Comparison of ENCODE assay signal across 22 mouse cellular contexts in the genomic region with DNA sequence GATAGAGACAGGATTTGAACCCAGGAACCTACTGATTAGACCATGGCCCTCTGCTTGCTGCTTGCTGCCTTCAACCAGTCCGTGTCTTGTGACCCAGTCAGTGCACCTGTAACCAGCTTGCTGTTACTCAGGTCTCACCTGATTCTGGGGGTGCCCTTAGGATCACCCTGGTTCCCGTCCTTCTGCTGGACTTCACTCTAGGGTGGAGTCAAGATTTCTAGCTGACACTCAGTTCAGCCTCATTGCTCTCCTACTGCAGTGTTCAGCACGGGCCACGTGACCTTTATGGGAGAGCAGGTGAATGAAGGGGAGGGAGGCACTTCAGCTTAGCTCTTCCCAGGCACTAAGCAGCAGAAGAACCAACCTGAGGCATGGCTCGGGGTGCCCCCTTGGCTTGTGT. TPM values are rescaled to one million over a fixed set of nuclear protein-coding genes. Genes with fewer than 3 reads are reported as not detected.
DNase-seq lines count a peak whose midpoint lies in the region; ATAC-seq and TF ChIP-seq lines count a peak whose summit lies in the region.
"Had no signal": no experiment of that assay in that cellular context is flagged by ENCODE, and none has a peak within 500 bp of the region (broad histone marks: within the 10 kb centered on the region; RNA-seq: fewer than 3 reads in every experiment).

No protein-coding gene starts in this region.

- H3K9me3 ChIP-seq in intestine, embryonic 15.5 days, result no peaks in the 10 kb centered on the region
- H3K9me3 ChIP-seq in intestine, postnatal 0 days (ENCODE audit: control insufficient read depth), result no peaks in the 10 kb centered on the region
- H3K9me3 ChIP-seq in kidney, embryonic 15.5 days (replicated peaks), result no peaks in the 10 kb centered on the region
- H3K9me3 ChIP-seq in forebrain, postnatal 0 days (ENCODE audit: low read length), result no peaks in the 10 kb centered on the region
- 0 out of 2 replicates have a peak, but pooled peaks cover 3% of the 10 kb centered on the region for H3K9me3 ChIP-seq in hindbrain, embryonic 12.5 days (replicated peaks)
- H3K9me3 ChIP-seq: embryonic facial prominence, embryonic 10.5 days; forebrain, embryonic 13.5 days had no signal

- no peak overlapping the region for H3K4me2 ChIP-seq in intestine, embryonic 15.5 days (replicated peaks)
- no peak overlapping the region for H3K4me2 ChIP-seq in intestine, postnatal 0 days (replicated peaks; ENCODE audit: low read depth)
- H3K4me2 ChIP-seq in kidney, embryonic 15.5 days, result no peak overlapping the region
- no peak overlapping the region for H3K4me2 ChIP-seq in forebrain, postnatal 0 days (ENCODE audit: low read depth)
- no peak overlapping the region for H3K4me2 ChIP-seq in hindbrain, embryonic 12.5 days (replicated peaks)
- H3K4me2 ChIP-seq: forebrain, embryonic 13.5 days; heart, embryonic 12.5 days had no signal

- no peaks in the 10 kb centered on the region for H3K36me3 ChIP-seq in intestine, embryonic 15.5 days
- H3K36me3 ChIP-seq in intestine, postnatal 0 days (ENCODE audit: control insufficient read depth, insufficient read depth), result no peaks in the 10 kb centered on the region
- H3K36me3 ChIP-seq in kidney, embryonic 15.5 days, result no peaks in the 10 kb centered on the region
- H3K36me3 ChIP-seq in forebrain, postnatal 0 days (ENCODE audit: insufficient read depth), result no peaks in the 10 kb centered on the region
- H3K36me3 ChIP-seq in hindbrain, embryonic 12.5 days, result no peaks in the 10 kb centered on the region
- H3K36me3 ChIP-seq: embryonic facial prominence, embryonic 10.5 days; heart, embryonic 12.5 days had no signal

- H3K4me1 ChIP-seq in intestine, embryonic 15.5 days (replicated peaks), result no peaks in the 10 kb centered on the region
- H3K4me1 ChIP-seq in intestine, postnatal 0 days (replicated peaks; ENCODE audit: control insufficient read depth, insufficient read depth, low read length), result no peaks in the 10 kb centered on the region
- H3K4me1 ChIP-seq in kidney, embryonic 15.5 days, result no peaks in the 10 kb centered on the region
- no peaks in the 10 kb centered on the region for H3K4me1 ChIP-seq in forebrain, postnatal 0 days (ENCODE audit: insufficient read depth)
- H3K4me1 ChIP-seq in hindbrain, embryonic 12.5 days, result peaks cover 6% of the 10 kb centered on the region
- H3K4me1 ChIP-seq: forebrain, embryonic 13.5 days; heart, embryonic 12.5 days had no signal

- peak; percentile 46 to 69 for DNase-seq in kidney, postnatal 25 days
- DNase-seq in forebrain, postnatal 0 days, result no peak
- no peak for DNase-seq in ovary, postnatal 14 days (ENCODE audit: low spot score)
- DNase-seq: adrenal gland, postnatal 14 days; cerebellum, adult 18-20 months; cerebellum, adult 9-11 months; gastrocnemius, adult 2 months; gastrocnemius, postnatal 25 days had no signal

- peak; percentile 75 for ATAC-seq in intestine, embryonic 15.5 days
- peak; percentile 84 for ATAC-seq in intestine, postnatal 0 days
- ATAC-seq in kidney, embryonic 15.5 days (replicated peaks; ENCODE audit: low FRiP score), result 0 out of 2 replicates have a peak, but pooled peaks have one; percentile 25
- no peak for ATAC-seq in forebrain, postnatal 0 days
- ATAC-seq in hindbrain, embryonic 12.5 days (ENCODE audit: low FRiP score), result no peak
- ATAC-seq: activated CD4-positive, CD25-positive, alpha-beta regulatory T cell, adult 4 months; forebrain, embryonic 13.5 days; Patski had no signal

- WGBS in intestine, embryonic 15.5 days, result 59% methylated on average over 5 of the region's 5 CpGs
- 32% methylated on average over 5 of the region's 5 CpGs for WGBS in intestine, postnatal 0 days
- WGBS in kidney, embryonic 15.5 days, result 48% methylated on average over 5 of the region's 5 CpGs
- WGBS in forebrain, postnatal 0 days, result 76% methylated on average over 5 of the region's 5 CpGs
- 62% methylated on average over 5 of the region's 5 CpGs for WGBS in hindbrain, embryonic 12.5 days

- no peaks in the 10 kb centered on the region for H3K27me3 ChIP-seq in intestine, embryonic 15.5 days (replicated peaks)
- H3K27me3 ChIP-seq in intestine, postnatal 0 days (replicated peaks; ENCODE audit: control insufficient read depth, insufficient read depth, low read length), result no peaks in the 10 kb centered on the region
- no peaks in the 10 kb centered on the region for H3K27me3 ChIP-seq in kidney, embryonic 15.5 days
- H3K27me3 ChIP-seq in forebrain, postnatal 0 days (ENCODE audit: insufficient read depth, low read length), result no peaks in the 10 kb centered on the region
- H3K27me3 ChIP-seq in hindbrain, embryonic 12.5 days, result no peaks in the 10 kb centered on the region
- H3K27me3 ChIP-seq: forebrain, embryonic 13.5 days had no signal

- no peak overlapping the region for H3K9ac ChIP-seq in intestine, embryonic 15.5 days
- H3K9ac ChIP-seq in intestine, postnatal 0 days (ENCODE audit: low read depth, low read length), result no peak overlapping the region
- H3K9ac ChIP-seq in kidney, embryonic 15.5 days, result no peak overlapping the region
- H3K9ac ChIP-seq in forebrain, postnatal 0 days, result no peak overlapping the region
- no peak overlapping the region for H3K9ac ChIP-seq in hindbrain, embryonic 12.5 days
- H3K9ac ChIP-seq: forebrain, embryonic 13.5 days; heart, embryonic 12.5 days had no signal

- H3K27ac ChIP-seq in intestine, embryonic 15.5 days, result no peak overlapping the region
- H3K27ac ChIP-seq in intestine, postnatal 0 days (ENCODE audit: low read depth, low read length), result no peak overlapping the region
- H3K27ac ChIP-seq in kidney, embryonic 15.5 days, result no peak overlapping the region
- no peak overlapping the region for H3K27ac ChIP-seq in forebrain, postnatal 0 days (ENCODE audit: low read depth, low read length)
- H3K27ac ChIP-seq in hindbrain, embryonic 12.5 days, result no peak overlapping the region
- H3K27ac ChIP-seq: embryonic facial prominence, embryonic 10.5 days; forebrain, embryonic 13.5 days; gastrocnemius, adult 2 months had no signal

- no peak overlapping the region for H3K4me3 ChIP-seq in intestine, embryonic 15.5 days (replicated peaks)
- H3K4me3 ChIP-seq in intestine, postnatal 0 days (ENCODE audit: low read depth, low read length), result no peak overlapping the region
- no peak overlapping the region for H3K4me3 ChIP-seq in kidney, embryonic 15.5 days (replicated peaks)
- H3K4me3 ChIP-seq in forebrain, postnatal 0 days (ENCODE audit: low read depth, low read length), result no peak overlapping the region
- H3K4me3 ChIP-seq in hindbrain, embryonic 12.5 days, result no peak overlapping the region
- H3K4me3 ChIP-seq: embryonic facial prominence, embryonic 10.5 days; forebrain, embryonic 13.5 days; gastrocnemius, adult 2 months; heart, embryonic 12.5 days had no signal

- no peak for TF ChIP-seq CTCF in intestine, postnatal 0 days (IDR thresholded peaks at IDR 0.05; ENCODE audit: low read depth)
- no peak for TF ChIP-seq CTCF in forebrain, postnatal 0 days (IDR thresholded peaks at IDR 0.05; ENCODE audit: low read depth)

RNA-seq across cellular contexts. Expression of a gene that starts 7.4 kb away (rescaled TPM):
- polyA plus RNA-seq in intestine, embryonic 15.5 days (2015; fragmentation: Nextera tagmentation; extraction: Ambion mirVana), result 0.19 and 0.28 TPM in 2 replicates
- polyA plus RNA-seq in intestine, postnatal 0 days (2015; fragmentation: Nextera tagmentation; extraction: Ambion mirVana), result 0.16 and 0.17 TPM in 2 replicates
- 0.08 and 0.12 TPM in 2 replicates for polyA plus RNA-seq in kidney, embryonic 15.5 days (2015; fragmentation: Nextera tagmentation; extraction: Ambion mirVana)
- 4.0 and 9.2 TPM in 2 replicates for total RNA-seq in forebrain, postnatal 0 days (2014; rRNA removed)
- 0.65 and 1.5 TPM in 2 replicates for polyA plus RNA-seq in forebrain, postnatal 0 days (2015; fragmentation: Nextera tagmentation; extraction: Ambion mirVana)
- polyA plus RNA-seq in hindbrain, embryonic 12.5 days (2016; fragmentation: Nextera tagmentation; extraction: Ambion mirVana), result 0.87 and 1.0 TPM in 2 replicates
- total RNA-seq: adrenal gland, adult 18-20 months; adrenal gland, postnatal 14 days; CH12.LX; gastrocnemius, adult 2 months; gastrocnemius, postnatal 25 days; granulocyte monocyte progenitor cell, adult 5-6 weeks; heart, adult 8-10 months; heart, postnatal 25 days had no signal
- polyA plus RNA-seq: activated CD4-positive, CD25-positive, alpha-beta regulatory T cell, adult 4 months; heart, embryonic 12.5 days had no signal

Comparison
In these comparisons a context has a peak if more than half of its experiments do, and no peak if none do; other contexts are left out.
1. ATAC-seq: peak in intestine, embryonic 15.5 days (single experiment), intestine, postnatal 0 days (single experiment) and kidney, embryonic 15.5 days (single experiment); none in forebrain, postnatal 0 days (single experiment) and hindbrain, embryonic 12.5 days (single experiment).
2. DNase-seq: peak in kidney, postnatal 25 days (2 of 2); none in forebrain, postnatal 0 days (single experiment) and ovary, postnatal 14 days (single experiment).